Mouse (Mus musculus): Measurements from ENCODE around the gene Syvn1. TPM values are rescaled to one million over a fixed set of nuclear protein-coding genes. Genes with fewer than 3 reads are reported as not detected.

Gene Syvn1
- total RNA-seq (2014; rRNA removed) = 15.8 and 23.7 TPM in 2 replicates
- polyA plus RNA-seq (2015; fragmentation: Nextera tagmentation; extraction: Ambion mirVana) = 24.7 and 27.7 TPM in 2 replicates

DNA sequence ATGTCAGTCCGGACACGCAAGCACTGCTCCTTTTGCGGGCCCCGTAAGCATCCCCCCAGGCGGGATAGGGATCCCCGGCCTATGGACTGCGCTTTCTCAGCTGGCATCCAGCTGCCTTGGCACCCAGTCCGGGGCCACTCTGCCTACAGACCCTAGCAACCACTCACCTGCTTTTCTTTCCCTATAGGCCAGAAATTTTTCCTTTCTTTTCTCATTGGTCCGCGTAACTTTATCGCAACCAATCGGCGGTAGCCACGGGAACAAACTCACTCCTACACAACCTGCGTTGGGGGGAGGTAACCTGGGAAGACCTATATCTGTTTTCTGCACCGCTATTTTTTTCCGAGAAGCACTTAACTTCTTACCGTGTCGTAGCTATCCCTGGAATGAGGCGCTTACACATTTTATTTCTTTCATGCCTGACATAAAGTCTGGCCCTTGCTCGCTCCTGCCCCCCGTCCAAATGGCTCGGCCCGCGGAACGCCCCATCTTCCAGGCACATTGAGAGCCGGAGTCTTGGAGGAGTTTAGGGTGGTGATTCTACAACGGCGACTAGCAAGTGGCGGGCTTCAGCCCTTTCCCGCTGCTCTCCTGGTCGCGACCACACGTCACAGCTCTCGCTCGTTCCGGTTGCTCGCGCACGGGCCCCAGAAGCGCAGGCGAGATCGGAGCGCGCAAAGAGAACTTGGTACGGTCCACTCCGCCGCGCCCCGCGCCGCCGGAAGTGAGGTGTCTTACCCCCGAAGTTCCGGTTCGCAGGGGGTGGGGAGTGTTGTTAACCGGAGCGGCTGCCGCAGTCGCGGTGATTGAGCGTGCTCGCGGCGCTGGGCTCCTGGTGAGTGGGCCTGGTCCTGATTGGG, at the start of gene Syvn1:
TSS of gene Syvn1 (plus strand) at position 283 of the 860 bp plus-strand sequence.
- DNase-seq (peak; percentile 95), ATAC-seq (peak; percentile 94)
- peak; percentile 12; the same call in 1 of the 2 replicates for TF ChIP-seq CTCF (IDR thresholded peaks at IDR 0.05; ENCODE audit: low read depth)
- H3K9me3 ChIP-seq (ENCODE audit: low read length) = no peaks in the 10 kb centered on the region
- H3K36me3 ChIP-seq (ENCODE audit: insufficient read depth) = peaks cover 31% of the 10 kb centered on the region
- H3K4me1 ChIP-seq (ENCODE audit: insufficient read depth) = peaks cover 12% of the 10 kb centered on the region; the same call in 1 of the 2 replicates
- under 1% methylated on average over 65 of the region's 65 CpGs for WGBS
- peak within 1 kb of the TSS; percentile 90 for H3K9ac ChIP-seq
- H3K27ac ChIP-seq (ENCODE audit: low read depth, low read length) = peak within 1 kb of the TSS; percentile 98
- peak within 1 kb of the TSS; percentile 89 for H3K4me3 ChIP-seq (ENCODE audit: low read depth, low read length)
- H3K27me3 ChIP-seq (ENCODE audit: insufficient read depth, low read length) = no peaks in the 10 kb centered on the region
- H3K4me2 ChIP-seq (ENCODE audit: low read depth) = peak within 1 kb of the TSS; percentile 95

GRCm38 (mm10) chr19:5998180-5998579, 48.2 kb upstream of the Syvn1 start:
- H3K27me3 ChIP-seq (ENCODE audit: insufficient read depth, low read length) = no peaks in the 10 kb centered on the region
- no peaks in the 10 kb centered on the region for H3K9me3 ChIP-seq (ENCODE audit: low read length)
- H3K4me2 ChIP-seq (ENCODE audit: low read depth) = no peak overlapping the region
- no peak overlapping the region for H3K27ac ChIP-seq (ENCODE audit: low read depth, low read length)
- DNase-seq (no peak), ATAC-seq (no peak)
- H3K9ac ChIP-seq = no peak overlapping the region
- H3K4me3 ChIP-seq (ENCODE audit: low read depth, low read length) = no peak overlapping the region
- no peak for TF ChIP-seq CTCF (IDR thresholded peaks at IDR 0.05; ENCODE audit: low read depth)
- no peaks in the 10 kb centered on the region for H3K4me1 ChIP-seq (ENCODE audit: insufficient read depth)
- WGBS = 87% methylated on average over 3 of the region's 3 CpGs
- H3K36me3 ChIP-seq (ENCODE audit: insufficient read depth) = no peaks in the 10 kb centered on the region

DNA sequence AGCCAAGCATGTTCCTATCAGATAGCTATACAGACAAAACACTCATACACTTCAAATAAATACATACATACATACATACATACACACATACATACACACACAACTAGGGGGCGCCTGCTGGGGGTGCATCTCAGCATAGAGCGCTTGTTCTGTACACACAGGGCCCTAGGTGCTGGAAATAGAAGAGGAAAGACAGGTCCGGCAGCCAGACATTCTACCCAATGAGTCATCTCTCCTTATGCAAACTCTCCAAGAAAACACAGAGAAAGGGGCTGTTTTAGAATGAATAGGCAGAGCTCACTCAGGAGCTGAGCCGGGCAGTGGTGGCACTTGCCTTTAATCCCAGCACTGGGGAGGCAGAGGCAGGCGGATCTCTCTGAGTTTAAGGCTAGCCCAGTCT, 46.4 kb upstream of the Syvn1 start:
- no peak overlapping the region for H3K9ac ChIP-seq
- 80% methylated on average over 5 of the region's 5 CpGs for WGBS
- H3K4me1 ChIP-seq (ENCODE audit: insufficient read depth) = no peaks in the 10 kb centered on the region
- TF ChIP-seq CTCF (IDR thresholded peaks at IDR 0.05; ENCODE audit: low read depth) = no peak
- DNase-seq (no peak), ATAC-seq (no peak)
- H3K4me2 ChIP-seq (ENCODE audit: low read depth) = no peak overlapping the region
- H3K9me3 ChIP-seq (ENCODE audit: low read length) = no peaks in the 10 kb centered on the region
- no peaks in the 10 kb centered on the region for H3K36me3 ChIP-seq (ENCODE audit: insufficient read depth)
- no peak overlapping the region for H3K4me3 ChIP-seq (ENCODE audit: low read depth, low read length)
- no peak overlapping the region for H3K27ac ChIP-seq (ENCODE audit: low read depth, low read length)
- H3K27me3 ChIP-seq (ENCODE audit: insufficient read depth, low read length) = no peaks in the 10 kb centered on the region

- 52% methylated on average over 11 of the region's 11 CpGs for WGBS
- Histone ChIP-seq H3K9me3 (ENCODE audit: low read length) (no peaks in the 10 kb centered on the region), H3K4me3 (ENCODE audit: low read depth, low read length) (no peak overlapping the region), H3K9ac (no peak overlapping the region), H3K36me3 (ENCODE audit: insufficient read depth) (no peaks in the 10 kb centered on the region), H3K27me3 (ENCODE audit: insufficient read depth, low read length) (no peaks in the 10 kb centered on the region), H3K4me2 (ENCODE audit: low read depth) (no peak overlapping the region), H3K27ac (ENCODE audit: low read depth, low read length) (no peak overlapping the region), H3K4me1 (ENCODE audit: insufficient read depth) (no peaks in the 10 kb centered on the region)
- no peak for TF ChIP-seq CTCF (IDR thresholded peaks at IDR 0.05; ENCODE audit: low read depth)
- no peak for DNase-seq
- ATAC-seq = no peak
Observed at GRCm38 (mm10) chr19:6005541-6005940, 40.8 kb upstream of the Syvn1 start.

DNA sequence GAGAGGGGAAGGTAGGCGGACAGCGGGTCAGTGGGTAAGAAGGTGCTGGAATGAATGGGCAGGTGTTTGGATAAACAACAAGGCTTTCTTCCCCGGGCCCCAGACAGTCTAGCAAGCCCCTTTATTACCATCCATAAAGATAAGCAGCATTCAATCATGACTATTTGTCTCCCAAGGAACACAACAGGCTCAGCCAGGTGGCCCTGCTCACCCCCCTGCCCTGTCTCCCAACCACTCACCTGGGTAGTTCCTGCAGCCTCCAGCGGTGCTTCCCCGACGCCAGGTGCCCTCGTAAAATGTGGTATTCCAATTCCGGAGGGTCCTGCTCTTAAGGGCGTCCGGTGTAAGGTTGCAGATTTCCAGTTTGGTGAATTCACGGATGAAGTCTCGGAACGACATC, 39.4 kb upstream of the Syvn1 start:
- no peak overlapping the region for H3K27ac ChIP-seq (ENCODE audit: low read depth, low read length)
- H3K36me3 ChIP-seq (ENCODE audit: insufficient read depth) = no peaks in the 10 kb centered on the region
- no peak for TF ChIP-seq CTCF (IDR thresholded peaks at IDR 0.05; ENCODE audit: low read depth)
- no peak for DNase-seq
- no peak for ATAC-seq
- no peak overlapping the region for H3K4me2 ChIP-seq (ENCODE audit: low read depth)
- H3K27me3 ChIP-seq (ENCODE audit: insufficient read depth, low read length) = no peaks in the 10 kb centered on the region
- H3K9ac ChIP-seq = no peak overlapping the region
- no peak overlapping the region for H3K4me3 ChIP-seq (ENCODE audit: low read depth, low read length)
- 87% methylated on average over 13 of the region's 13 CpGs for WGBS
- H3K9me3 ChIP-seq (ENCODE audit: low read length) = no peaks in the 10 kb centered on the region
- no peaks in the 10 kb centered on the region for H3K4me1 ChIP-seq (ENCODE audit: insufficient read depth)

DNA sequence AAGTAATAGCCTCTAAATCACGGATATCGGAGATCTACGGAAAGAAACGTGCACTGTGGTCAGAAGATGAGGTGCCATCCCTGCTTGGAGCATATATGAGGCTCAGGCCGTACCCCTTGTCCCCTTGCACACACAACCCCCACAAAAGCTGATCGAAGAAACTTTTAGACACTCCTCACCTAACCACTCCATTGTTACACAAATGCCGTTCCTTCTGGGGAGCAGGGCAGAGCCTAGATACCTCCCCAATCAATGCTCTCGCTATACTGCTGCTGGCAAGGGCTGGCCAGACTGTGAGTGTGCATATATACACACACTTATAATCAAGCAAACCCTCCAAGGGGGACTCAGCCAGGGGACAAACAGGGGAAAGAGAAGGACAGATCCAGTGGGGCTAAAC, 37.2 kb upstream of the Syvn1 start:
- Histone ChIP-seq H3K27ac (ENCODE audit: low read depth, low read length) (no peak overlapping the region), H3K4me2 (ENCODE audit: low read depth) (no peak overlapping the region), H3K4me3 (ENCODE audit: low read depth, low read length) (no peak overlapping the region), H3K4me1 (ENCODE audit: insufficient read depth) (no peaks in the 10 kb centered on the region), H3K27me3 (ENCODE audit: insufficient read depth, low read length) (no peaks in the 10 kb centered on the region), H3K9me3 (ENCODE audit: low read length) (no peaks in the 10 kb centered on the region), H3K36me3 (ENCODE audit: insufficient read depth) (no peaks in the 10 kb centered on the region), H3K9ac (no peak overlapping the region)
- ATAC-seq (no peak), DNase-seq (no peak)
- WGBS = 69% methylated on average over 8 of the region's 8 CpGs
- TF ChIP-seq CTCF (IDR thresholded peaks at IDR 0.05; ENCODE audit: low read depth) = no peak

GRCm38 (mm10) chr19:6013691-6014090, 32.7 kb upstream of the Syvn1 start:
- Histone ChIP-seq H3K9me3 (ENCODE audit: low read length) (no peaks in the 10 kb centered on the region), H3K27ac (ENCODE audit: low read depth, low read length) (no peak overlapping the region), H3K27me3 (ENCODE audit: insufficient read depth, low read length) (no peaks in the 10 kb centered on the region; the same call in 1 of the 2 replicates), H3K4me2 (ENCODE audit: low read depth) (no peak overlapping the region), H3K4me3 (ENCODE audit: low read depth, low read length) (no peak overlapping the region), H3K4me1 (ENCODE audit: insufficient read depth) (no peaks in the 10 kb centered on the region; the same call in 1 of the 2 replicates), H3K36me3 (ENCODE audit: insufficient read depth) (no peaks in the 10 kb centered on the region), H3K9ac (no peak overlapping the region)
- TF ChIP-seq CTCF (IDR thresholded peaks at IDR 0.05; ENCODE audit: low read depth) = no peak
- 90% methylated on average over 10 of the region's 10 CpGs for WGBS
- ATAC-seq (no peak), DNase-seq (no peak)

All from forebrain, postnatal 0 days (tissue).